Mouse (Mus musculus) NIH3T3 (cell line): ENCODE data around the gene Asb16.
A peak's percentile ranks its signal among the peaks of the same experiment; 100 is the strongest.

ENCODE experiments used
- DNase-seq: peaks from one replicate; pipeline ENCODE4 v3.0.0-alpha.2; 2012; ENCODE audit warnings: low read depth

Gene Asb16

DNA sequence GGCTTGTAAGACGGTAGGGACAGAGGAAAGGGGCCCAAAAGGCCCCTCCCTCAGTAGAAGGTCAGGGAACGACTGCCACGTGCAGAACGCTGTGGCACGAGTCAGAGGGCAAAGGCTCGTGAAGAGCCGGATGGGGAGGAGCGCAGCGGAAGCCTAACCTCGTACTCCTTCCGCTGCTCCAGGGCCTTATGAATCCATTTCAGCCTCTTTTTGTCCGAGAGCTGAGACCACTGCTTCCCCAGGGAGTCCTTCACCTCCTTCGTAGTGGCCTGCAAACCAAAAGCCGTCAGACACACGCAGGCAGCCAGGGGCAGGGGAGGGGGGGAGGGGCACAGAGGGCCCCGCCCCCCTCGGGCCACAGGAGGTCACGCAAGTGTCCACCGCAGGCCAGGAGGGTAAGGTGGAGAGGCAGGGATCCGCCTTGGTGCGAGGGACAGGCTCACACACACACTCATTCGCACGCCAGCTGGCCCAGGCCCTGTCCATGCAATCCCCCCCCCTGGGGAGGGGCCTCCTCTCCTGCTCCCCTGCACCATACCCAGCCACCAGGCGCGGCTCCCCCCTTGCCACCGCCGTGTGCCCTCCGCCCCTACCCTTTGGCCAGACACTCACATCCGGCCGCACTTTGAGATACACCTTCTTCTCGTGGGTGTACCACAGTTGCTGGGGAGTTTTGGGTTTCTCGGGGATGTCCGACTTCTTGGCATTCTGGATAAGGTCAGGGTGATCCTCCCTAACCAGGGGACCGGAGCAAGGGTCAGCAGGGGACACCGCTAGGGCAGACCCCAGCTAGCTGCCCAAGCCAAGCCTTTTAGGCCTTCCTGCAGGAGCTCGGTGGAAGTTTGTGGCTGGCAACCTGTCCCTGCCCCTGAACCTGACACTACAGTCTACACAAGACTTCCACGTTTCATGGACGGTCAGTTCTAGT lies 42.5 kb downstream of the Asb16 start:
- no peak for DNase-seq

GRCm38 (mm10) chr11:102311966-102312365 lies 43.4 kb downstream of the Asb16 start:
- DNase-seq: no peak

DNA sequence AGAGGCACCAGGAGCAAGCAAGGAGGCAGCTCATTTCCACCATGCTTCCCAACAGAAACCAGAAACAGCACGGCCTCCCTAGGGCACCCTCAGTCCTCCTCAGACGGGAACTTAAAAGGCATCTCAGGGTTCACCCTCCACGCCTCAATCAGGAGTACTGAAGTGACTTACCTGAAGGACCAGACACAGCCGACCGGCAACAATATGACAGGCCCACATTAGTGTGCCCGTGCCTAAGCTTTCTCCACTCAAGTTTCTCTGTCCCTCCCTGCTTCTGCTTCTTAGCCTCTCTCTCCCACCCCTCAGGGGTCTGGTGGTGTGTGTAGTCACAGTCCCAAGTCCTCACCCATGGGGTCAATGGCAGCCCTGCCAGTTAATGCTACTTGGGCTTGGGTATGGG lies 44.0 kb downstream of the Asb16 start:
- DNase-seq: no peak

DNA sequence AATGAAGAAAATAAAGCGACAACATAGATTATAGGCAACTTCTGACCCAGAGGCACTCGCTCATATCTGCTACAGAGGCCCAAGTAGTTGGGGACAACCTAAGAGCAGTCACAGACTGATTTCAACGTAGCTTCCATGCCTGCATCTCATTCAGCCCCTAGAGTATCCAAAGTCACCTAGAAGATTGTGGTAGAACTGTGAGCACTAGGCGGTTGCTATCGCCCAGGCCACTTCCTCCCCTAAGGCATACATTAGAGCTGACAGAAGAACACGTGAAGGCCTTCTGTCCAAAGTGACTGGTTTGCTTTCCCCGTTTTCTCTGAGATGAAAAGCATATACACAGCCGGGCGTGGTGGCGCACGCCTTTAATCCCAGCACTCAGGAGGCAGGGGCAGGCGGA lies 45.8 kb downstream of the Asb16 start:
- no peak for DNase-seq

GRCm38 (mm10) chr11:102315690-102316571 lies 47.4 kb downstream of the Asb16 start:
- DNase-seq: peak; percentile 57

DNA sequence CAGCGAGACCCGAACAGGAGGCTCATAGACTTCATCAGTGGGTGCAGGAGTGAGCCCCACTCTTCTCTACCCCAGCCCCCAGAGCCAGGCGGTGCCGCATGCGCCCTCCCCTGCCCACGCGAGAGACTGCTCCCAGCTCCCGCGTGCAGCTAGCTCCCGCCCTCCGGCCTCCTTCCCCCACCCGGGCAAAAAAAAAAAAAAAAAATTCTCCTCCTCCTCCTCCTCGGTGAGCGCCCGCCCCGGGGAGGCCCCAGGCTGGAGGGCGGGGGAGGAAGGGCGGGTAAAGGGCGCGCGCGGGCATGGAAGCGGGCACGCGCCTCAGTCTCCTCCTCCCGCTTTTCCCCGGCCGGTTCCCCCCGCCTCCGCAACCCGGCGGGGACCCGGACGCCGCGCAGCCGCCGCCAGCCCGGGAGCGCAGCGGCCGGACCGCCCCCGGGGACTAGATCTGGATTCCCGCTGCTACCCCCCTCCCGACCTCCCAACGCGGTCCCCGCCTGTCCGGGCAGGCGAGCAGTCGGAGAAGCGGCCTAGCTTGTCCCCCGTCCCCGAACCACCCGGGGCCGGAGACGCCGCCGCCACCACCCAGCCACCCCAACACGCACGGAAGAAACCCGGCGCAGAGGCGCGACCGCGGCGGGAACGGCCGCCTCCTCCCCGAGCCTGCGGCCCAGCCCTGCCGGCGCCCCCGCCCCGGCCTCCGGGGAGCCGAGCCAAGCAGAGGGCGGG lies 48.2 kb downstream of the Asb16 start:
- peak; percentile 94 for DNase-seq

GRCm38 (mm10) chr11:102317298-102317900 lies 48.9 kb downstream of the Asb16 start:
- peak; percentile 85 for DNase-seq

DNA sequence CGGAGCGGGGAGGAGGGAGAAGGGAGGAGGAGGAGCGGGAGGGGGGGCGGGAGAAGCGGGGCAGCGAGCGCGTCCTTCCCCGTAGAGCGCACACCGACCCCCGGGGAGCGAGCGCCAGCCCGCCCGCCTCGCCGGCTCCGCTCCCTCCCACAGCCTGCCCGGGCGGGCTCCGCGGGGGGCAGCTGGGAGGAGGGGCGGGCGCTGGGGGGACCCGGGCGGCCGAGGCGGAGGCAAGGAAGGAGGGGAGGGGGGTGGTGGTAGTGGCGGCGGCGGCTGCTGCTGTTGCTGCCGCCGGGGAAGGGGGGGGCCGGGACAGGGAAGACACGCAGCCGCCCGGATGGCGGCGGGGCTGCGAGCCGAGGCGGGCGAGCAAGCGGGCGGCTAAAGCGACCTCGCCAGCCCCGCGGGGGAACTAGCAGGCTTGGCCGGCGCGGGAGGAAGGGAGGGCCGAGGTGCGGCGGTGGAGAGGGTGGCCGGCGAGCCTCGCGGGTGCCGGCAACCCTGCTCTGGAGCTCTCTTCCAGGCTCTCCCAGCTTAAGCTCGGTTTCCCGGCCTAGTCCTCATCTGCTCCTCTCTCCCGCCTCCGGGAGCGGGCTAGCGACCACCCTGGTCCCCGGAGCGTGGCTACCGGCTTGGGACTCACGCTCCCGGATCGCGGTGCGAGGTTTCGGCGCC lies 49.5 kb downstream of the Asb16 start:
- peak; percentile 85 for DNase-seq

DNA sequence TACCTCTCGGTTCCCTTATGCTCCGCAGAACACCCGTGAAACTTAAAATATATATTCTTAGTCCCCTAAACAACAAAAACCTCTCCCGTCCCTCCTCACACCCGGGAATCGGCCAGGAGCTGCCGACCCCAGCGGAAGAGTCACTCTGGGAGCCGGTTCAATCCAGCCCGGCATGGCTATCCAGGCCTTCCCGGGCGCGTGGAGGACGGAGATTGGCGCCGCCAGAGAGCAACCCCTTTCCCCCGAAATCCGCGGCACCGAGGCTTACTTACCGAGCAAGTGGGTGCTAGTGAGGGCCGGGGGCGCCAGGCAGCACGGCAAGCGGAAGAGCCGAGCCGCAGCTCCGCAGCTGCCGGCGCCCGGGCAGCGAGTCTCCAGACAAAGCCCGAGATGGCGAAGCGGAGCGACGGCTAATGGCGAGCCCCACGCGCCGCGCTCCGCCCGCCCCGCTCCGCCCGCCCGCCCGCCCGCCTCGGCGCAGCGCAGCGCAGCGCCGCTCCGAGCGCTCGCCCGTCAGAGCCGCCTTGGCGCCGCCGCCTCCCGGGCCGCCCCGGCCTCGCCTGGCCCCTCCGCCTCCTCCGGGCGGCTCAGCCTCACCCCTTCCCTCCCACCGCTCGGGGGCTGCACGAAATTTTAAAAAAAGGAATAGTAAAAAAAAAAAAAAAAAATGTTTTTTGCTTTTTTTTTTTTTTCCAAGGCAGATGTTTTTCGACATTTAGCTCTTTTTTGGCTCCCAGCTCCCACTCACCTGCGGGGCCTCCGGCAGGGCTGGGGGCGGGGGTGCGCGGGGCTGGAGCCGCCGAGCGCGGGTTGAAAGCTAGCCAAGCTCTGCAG lies 50.2 kb downstream of the Asb16 start:
- peak; percentile 81 for DNase-seq

DNA sequence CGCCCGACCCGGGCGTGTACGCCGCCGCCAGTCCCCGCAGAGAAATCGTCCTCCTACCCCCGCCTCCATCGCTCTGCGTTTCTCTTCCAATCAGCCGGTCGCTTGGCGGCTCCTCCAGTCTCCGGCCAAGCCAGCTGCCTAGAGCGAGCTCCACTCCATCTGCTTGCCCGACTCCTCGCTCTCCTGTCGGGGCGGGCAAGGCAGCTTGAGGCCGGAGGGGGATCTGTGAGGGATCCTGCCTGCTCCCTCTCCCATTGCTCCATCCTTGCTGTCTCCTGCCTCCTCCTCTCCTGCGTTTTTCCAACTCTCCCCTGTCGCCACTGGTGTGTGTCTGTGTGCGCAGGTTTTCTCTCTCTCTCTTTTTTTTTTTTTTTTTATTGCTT lies 50.9 kb downstream of the Asb16 start, which contains the start of gene Ubtf:
Ubtf (minus strand) TSS at position 333 of the 383 bp plus-strand sequence.
- DNase-seq: peak; percentile 90

DNA sequence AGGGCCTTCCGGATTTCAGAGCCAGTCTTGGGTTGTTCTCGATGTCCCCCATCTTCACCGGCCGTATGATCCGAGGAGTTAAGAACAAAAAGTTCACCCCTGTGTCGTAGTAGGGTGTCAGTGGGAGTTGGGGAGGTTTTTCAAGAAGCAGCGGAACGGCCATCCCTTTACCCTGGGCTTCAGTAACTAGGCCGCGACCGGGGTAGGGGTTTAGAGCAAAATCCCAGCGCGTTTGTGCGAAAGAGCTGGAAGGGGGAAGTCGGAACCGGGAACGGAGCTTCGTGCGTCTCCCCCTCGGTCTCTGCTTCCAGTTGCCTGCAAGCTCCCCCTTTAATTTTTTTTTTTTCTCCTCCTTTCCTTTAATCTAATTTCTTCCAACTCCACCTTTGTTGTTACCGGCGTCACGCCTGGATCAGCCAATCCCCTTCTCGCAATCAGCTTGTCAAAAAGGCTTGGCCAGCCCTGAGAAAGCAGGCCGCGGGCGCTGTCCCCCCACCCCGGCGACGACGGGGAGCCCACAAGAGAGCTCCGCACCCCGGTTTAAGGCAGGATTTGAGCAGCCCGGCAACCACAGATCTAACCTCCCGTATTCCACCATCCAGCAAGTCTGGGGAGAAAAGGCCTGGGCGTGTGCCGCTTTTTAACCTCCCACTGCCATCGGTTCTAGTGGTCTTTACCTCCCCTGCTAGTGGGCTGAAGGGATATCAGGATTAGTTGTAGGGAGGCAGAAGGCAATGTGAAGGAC lies 51.6 kb downstream of the Asb16 start:
- peak; percentile 92 for DNase-seq

- DNase-seq: peak; percentile 92
Observed at GRCm38 (mm10) chr11:102320686-102321005, 52.1 kb downstream of the Asb16 start.

DNA sequence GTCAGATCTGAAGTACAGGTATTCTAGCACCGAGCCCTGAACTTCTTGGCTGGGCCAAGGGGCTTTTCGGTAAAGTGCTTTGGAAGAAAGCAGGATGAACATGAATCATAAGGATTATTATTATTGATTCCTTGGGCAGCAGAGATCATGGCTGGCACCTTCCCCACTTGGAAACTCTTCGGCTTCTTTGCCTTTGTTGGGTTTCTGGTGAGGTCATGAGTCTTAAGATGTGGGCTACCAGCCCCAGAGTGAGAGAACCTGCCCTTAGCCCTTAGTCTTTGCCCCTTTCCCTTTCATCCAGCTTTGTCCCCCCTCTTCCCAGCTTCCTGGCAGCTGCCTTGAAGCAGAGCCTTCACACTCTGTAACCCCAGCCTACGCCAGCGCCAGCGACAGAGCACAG lies 53.4 kb downstream of the Asb16 start:
- DNase-seq: no peak

DNA sequence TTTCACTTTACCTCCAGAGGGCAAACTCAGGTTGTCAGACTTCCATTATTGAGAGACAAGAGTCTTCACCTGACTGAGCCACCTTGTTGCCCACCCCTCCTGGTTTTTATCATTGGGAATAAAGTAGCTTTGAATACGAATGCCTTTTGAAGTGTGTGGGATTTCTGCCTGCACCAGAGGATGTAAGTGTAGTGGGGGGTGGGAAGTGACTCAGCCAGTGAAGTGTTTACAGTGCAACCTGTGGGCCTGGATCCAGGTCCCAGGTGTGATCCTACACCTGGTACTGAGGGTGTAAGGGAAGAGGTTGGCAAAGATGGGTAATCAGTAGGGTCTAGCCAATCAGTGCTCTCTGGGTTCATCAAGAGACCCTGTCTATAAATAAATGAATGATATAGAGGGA lies 55.0 kb downstream of the Asb16 start:
- no peak for DNase-seq

DNA sequence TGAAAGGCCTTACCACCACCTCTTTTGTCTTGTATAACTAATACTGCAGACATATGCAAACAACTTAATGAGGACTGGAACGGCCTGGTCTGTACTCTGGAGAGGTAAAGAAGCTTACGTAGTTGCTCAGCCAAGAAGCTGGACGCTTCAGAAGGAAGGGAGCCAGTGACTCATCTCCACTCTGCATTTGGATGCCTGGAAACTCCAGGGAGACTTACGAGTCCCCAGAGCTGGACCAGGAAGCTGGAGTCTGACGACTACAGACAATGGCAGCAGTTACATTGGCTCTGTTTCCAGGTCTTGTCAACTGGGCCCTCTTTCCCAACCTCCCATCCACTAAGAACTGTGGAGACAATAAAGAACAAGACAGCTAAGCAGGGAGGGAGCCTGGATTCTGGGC lies 58.7 kb downstream of the Asb16 start:
- peak; percentile 73 for DNase-seq

DNA sequence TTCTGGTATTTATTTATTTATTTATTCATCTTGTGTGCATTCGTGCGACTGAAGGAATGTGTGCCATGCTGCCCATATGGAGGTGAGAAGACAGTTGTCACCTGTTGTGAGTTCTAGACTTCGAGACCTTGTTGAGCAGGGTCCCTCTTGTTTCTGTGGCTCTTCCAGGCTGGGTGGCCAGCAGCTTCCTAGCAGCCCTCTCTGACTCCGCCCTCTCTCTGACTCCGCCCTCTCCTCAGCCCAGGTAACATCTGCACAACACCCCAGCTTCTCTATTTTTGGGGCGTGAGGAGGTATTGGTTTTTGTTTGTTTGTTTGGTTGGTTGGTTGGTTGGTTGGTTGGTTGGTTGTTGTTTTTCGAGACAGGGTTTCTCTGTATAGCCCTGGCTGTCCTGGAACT lies 59.3 kb downstream of the Asb16 start:
- no peak for DNase-seq
